16 mouse cellular contexts compared by ENCODE assay signal in the genomic region with DNA sequence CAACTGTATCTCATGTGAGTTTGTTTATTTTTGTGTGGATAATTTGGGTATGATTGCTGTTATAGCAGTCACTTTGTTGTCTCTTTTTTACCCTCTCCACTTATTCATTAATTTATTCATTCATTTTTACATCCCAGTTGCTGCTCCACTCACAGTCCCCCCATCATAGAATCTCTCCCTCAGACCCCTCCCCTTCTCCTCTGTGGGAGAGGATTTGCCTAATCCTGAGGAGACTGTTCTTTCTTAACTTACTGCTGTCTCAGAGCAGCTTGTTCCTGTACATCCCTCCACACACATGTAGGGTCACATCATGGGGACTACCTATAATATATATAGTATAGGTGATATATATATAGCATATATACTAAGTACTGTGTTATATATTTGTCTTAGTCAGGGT. TPM values are rescaled to one million over a fixed set of nuclear protein-coding genes. Genes with fewer than 3 reads are reported as not detected.
"Had no signal": no experiment of that assay in that cellular context is flagged by ENCODE, and none has a peak within 500 bp of the region (broad histone marks: within the 10 kb centered on the region; RNA-seq: fewer than 3 reads in every experiment).

No protein-coding gene starts in this region.

- ATAC-seq: lung, postnatal 0 days had no signal

- H3K4me2 ChIP-seq: kidney, embryonic 15.5 days; liver, embryonic 11.5 days; liver, embryonic 15.5 days; neural tube, embryonic 13.5 days had no signal

- H3K4me3 ChIP-seq: kidney, embryonic 15.5 days; limb, embryonic 10.5 days; liver, embryonic 15.5 days; neural tube, embryonic 13.5 days had no signal

- H3K27me3 ChIP-seq: kidney, embryonic 15.5 days; liver, embryonic 15.5 days; neural tube, embryonic 13.5 days had no signal

- H3K4me1 ChIP-seq: kidney, embryonic 15.5 days; limb, embryonic 10.5 days; liver, embryonic 15.5 days; neural tube, embryonic 13.5 days had no signal

- H3K9me3 ChIP-seq: limb, embryonic 10.5 days; liver, embryonic 15.5 days; neural tube, embryonic 13.5 days had no signal

- H3K36me3 ChIP-seq: kidney, embryonic 15.5 days; limb, embryonic 10.5 days; liver, embryonic 15.5 days; neural tube, embryonic 13.5 days had no signal

- H3K9ac ChIP-seq: kidney, embryonic 15.5 days; liver, embryonic 15.5 days; neural tube, embryonic 13.5 days had no signal

- DNase-seq: kidney, adult 2 months; kidney, postnatal 14 days; lung, adult 2 months; lung, postnatal 36 days; right cerebral cortex, adult 18-20 months; right cerebral cortex, postnatal 25 days; thymus, postnatal 14 days had no signal

- H3K27ac ChIP-seq: kidney, embryonic 15.5 days; limb, embryonic 10.5 days; liver, embryonic 15.5 days; neural tube, embryonic 13.5 days; stomach, postnatal 0 days had no signal

RNA-seq across cellular contexts. Expression of gene Wdr20rt, which starts 3.7 kb away (rescaled TPM):
- polyA plus RNA-seq: kidney, adult 2 months; kidney, embryonic 15.5 days; large intestine, adult 2 months; limb, embryonic 10.5 days; limb, embryonic 14.5 days; liver, embryonic 11.5 days; liver, embryonic 15.5 days; lung, adult 2 months; lung, postnatal 0 days; neural tube, embryonic 13.5 days; stomach, postnatal 0 days had no signal
